Mouse (Mus musculus) small intestine, adult 2 months (tissue): ENCODE results near the gene Sugp2. TPM values are rescaled to one million over a fixed set of nuclear protein-coding genes. Genes with fewer than 3 reads are reported as not detected.
A peak's percentile ranks its signal among the peaks of the same experiment; 100 is the strongest.

Experiments used
- H3K27ac ChIP-seq: fragments of 200-500 bp; 2 replicates; pipeline ENCODE4 v1.5.1; 2012; ENCODE audit warnings: low read depth, low read length, control low read depth, inconsistent platforms; ENCODE audit not compliant: insufficient read depth
- H3K27me3 ChIP-seq: fragments of 200-500 bp; 2 replicates; pipeline ENCODE4 v1.6.1; 2012; ENCODE audit warnings: mild to moderate bottlenecking, moderate library complexity, low read length, inconsistent platforms; ENCODE audit not compliant: control insufficient read depth, insufficient read depth
- H3K36me3 ChIP-seq: fragments of 200-500 bp; 2 replicates; pipeline ENCODE4 v1.6.1; 2012; ENCODE audit warnings: mild to moderate bottlenecking, low read length, control low read depth, inconsistent platforms; ENCODE audit not compliant: control insufficient read depth, insufficient read depth
- H3K4me1 ChIP-seq: fragments of 200-500 bp; 2 replicates; pipeline ENCODE4 v1.6.1; 2012; ENCODE audit warnings: low read length, inconsistent platforms, mixed read lengths; ENCODE audit not compliant: control insufficient read depth, insufficient read depth, insufficient read length
- H3K4me3 ChIP-seq: fragments of 200-500 bp; 2 replicates; pipeline ENCODE4 v1.5.1; 2012; ENCODE audit warnings: low read depth, mild to moderate bottlenecking, control low read depth, inconsistent platforms, low read length, moderate library complexity
- CTCF ChIP-seq: fragments of 200-500 bp; IDR thresholded peaks from 2 replicates; pipeline ENCODE4 v1.5.1; 2012; ENCODE audit warnings: low read depth, mild to moderate bottlenecking, control low read depth, inconsistent platforms, low read length, moderate library complexity, mixed read lengths; ENCODE audit not compliant: insufficient replicate concordance, insufficient read length; ENCODE audit errors: extremely low read depth
- POLR2A ChIP-seq: fragments of 200-500 bp; IDR thresholded peaks from 2 replicates; pipeline ENCODE4 v1.6.1; 2012; ENCODE audit warnings: low read depth, mild to moderate bottlenecking, control low read depth, inconsistent platforms, low read length, moderate library complexity
- WGBS: fragments of 180-500 bp; shearing (Covaris S2); methylation state at CpG from one replicate; pipeline ENCODE4 v1.1.7; 2018; 5-methylcytosine and 5-hydroxymethylcytosine counted together
- polyA plus RNA-seq: library from polyadenylated mRNA; depleted of rRNA; stranded (reverse); fragments of >200 nt; gene quantifications from 2 replicates; pipeline ENCODE4 v1.2.3, GENCODE M21; 2012; rRNA removed

The Sugp2 gene
- polyA plus RNA-seq, result 8.5 and 23.4 TPM in 2 replicates

DNA sequence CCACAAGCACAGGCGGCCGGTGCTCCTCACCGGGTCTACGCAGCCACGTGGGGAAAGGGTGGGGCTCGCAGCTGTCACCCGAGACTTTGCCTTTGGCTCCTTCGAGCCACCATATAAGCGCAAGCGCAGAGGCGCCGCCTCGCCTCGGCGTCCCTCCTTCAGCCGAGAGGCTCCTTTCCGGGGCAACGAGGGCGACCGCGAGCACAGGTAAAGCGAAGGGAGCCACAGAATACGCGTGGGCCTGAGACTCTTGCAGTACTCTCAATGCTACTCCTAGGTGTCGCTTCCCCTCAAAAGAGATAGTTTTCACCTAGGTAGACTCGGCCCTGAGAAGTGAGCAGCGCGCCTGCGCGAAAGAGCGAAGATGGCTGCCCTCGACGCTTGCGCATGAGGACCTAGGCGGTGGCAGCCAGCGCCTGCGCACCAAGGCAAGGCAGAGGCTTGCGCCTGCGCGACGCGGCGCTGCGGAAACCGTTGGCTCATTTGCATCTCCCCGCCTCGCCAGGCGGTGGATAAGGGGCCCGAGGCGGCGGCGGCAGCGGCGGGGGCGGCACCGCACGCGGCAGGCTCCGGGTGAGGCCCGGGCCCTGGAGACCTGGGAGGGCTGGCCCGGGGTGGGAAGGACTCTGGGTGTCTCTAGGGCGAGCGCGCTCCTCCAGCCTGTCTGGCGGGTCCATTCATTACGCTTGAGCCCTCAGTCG lies at the start of gene Sugp2, which contains the start of gene Armc6:
Gene Sugp2 (plus strand): TSS at position 147 of the 701 bp plus-strand sequence.
Gene Armc6 (minus strand): TSS at position 387 of the 701 bp plus-strand sequence.
- Histone ChIP-seq H3K27ac (peak within 1 kb of the TSS; percentile 92), H3K27me3 (no peaks in the 10 kb centered on the region), H3K4me3 (peak within 1 kb of the TSS; percentile 66), H3K36me3 (peaks cover 19% of the 10 kb centered on the region), H3K4me1 (peaks cover 4% of the 10 kb centered on the region; the same call in 1 of the 2 replicates)
- no peak for TF ChIP-seq CTCF
- TF ChIP-seq POLR2A, result peak; percentile 34
- under 1% methylated on average over 67 of the region's 67 CpGs for WGBS

DNA sequence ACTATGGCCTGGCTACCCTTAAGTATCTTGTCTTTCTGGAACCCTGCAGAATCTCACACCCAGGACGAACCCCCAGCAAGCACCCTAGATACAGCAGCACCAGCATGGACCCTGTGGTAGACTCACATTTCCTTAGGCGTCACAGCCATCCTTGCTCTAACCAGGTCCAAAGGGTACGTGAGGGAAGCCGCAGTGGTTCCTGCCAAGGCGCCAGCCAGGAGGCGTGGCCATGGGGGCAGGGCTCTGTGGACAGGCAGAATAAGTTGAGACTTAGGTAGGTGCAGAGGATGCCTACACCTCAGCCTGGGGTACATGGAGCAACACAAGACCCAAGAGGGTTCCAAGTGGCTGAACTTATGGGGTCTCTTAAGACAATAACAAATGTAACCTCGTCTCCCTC lies 45.3 kb upstream of the Sugp2 start:
- Histone ChIP-seq H3K4me3 (no peak overlapping the region), H3K4me1 (peaks cover 66% of the 10 kb centered on the region), H3K27ac (peak overlapping the region; percentile 87), H3K27me3 (no peaks in the 10 kb centered on the region), H3K36me3 (peaks cover 3% of the 10 kb centered on the region; the same call in 1 of the 2 replicates)
- 34% methylated on average over 7 of the region's 7 CpGs for WGBS
- no peak for TF ChIP-seq POLR2A
- no peak for TF ChIP-seq CTCF

DNA sequence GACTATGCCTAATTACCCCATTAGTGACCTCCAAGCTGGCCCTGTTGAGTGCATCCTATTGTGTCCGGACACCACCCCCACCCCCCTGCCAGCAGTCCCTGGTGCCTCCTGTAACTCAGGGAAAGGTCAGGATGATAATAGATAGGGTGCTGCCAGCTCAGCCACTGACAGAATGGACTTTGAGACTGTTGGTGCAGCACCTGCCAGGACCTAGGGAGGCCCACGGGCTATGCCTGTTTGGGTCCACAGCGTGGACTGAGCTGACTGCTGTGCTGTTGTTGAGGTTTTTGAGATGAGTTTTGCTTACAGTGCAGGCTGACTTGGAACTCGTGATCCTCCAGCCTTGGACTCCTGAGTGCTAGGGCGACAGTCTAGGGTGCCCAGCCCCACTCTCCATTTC lies 40.8 kb upstream of the Sugp2 start:
- H3K4me3 ChIP-seq, result no peak overlapping the region
- 19% methylated on average over 5 of the region's 5 CpGs for WGBS
- TF ChIP-seq POLR2A, result no peak
- TF ChIP-seq CTCF, result no peak
- H3K36me3 ChIP-seq, result no peaks in the 10 kb centered on the region
- H3K27ac ChIP-seq, result peak overlapping the region; percentile 79
- H3K4me1 ChIP-seq, result peaks cover 49% of the 10 kb centered on the region
- no peaks in the 10 kb centered on the region for H3K27me3 ChIP-seq

DNA sequence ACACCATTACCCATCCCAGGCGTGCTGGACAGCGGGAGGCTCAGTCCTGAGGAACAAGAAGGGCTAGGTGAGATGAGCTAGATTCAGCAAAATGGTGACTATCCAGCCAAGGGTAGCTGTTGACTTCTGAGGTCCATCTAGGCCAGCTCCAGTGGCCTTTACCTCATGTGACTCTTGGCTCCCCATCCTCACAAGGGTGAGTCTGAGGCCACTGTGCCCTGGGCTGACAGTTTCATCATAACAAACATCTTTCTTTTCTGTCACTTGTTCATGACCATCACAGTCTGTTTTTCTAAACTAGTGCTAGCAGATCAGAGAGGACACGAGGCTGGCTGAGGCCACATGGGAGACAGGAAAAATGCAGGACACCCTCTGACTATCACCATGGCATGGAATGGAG lies 39.8 kb upstream of the Sugp2 start:
- H3K36me3 ChIP-seq, result no peaks in the 10 kb centered on the region
- H3K4me1 ChIP-seq, result peaks cover 41% of the 10 kb centered on the region
- no peak overlapping the region for H3K27ac ChIP-seq
- no peaks in the 10 kb centered on the region for H3K27me3 ChIP-seq
- 90% methylated on average over 3 of the region's 3 CpGs for WGBS
- TF ChIP-seq CTCF (no peak), POLR2A (no peak)
- no peak overlapping the region for H3K4me3 ChIP-seq

DNA sequence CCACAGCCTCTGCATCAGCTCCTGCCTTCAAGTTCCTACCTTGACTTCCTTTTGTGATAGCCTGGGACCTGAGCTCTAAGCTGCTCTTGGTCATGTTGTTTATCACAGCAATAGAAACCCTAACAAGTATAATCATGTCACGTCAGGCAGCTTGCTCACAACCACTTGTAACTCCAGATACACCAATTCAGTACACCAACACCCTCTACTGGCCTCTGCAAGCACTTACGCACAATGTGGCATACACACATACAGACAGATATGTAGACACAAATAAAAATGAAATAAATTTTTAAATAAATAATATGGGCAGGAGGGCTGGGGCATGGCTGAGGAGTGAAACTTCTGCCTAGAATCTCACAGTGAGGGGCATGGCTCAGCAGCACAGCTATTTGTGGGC lies 38.3 kb upstream of the Sugp2 start:
- Histone ChIP-seq H3K27me3 (no peaks in the 10 kb centered on the region), H3K4me3 (no peak overlapping the region), H3K27ac (no peak overlapping the region), H3K4me1 (peaks cover 42% of the 10 kb centered on the region), H3K36me3 (no peaks in the 10 kb centered on the region)
- TF ChIP-seq POLR2A, result no peak
- no peak for TF ChIP-seq CTCF
- WGBS, result 74% methylated on average over 2 of the region's 2 CpGs

DNA sequence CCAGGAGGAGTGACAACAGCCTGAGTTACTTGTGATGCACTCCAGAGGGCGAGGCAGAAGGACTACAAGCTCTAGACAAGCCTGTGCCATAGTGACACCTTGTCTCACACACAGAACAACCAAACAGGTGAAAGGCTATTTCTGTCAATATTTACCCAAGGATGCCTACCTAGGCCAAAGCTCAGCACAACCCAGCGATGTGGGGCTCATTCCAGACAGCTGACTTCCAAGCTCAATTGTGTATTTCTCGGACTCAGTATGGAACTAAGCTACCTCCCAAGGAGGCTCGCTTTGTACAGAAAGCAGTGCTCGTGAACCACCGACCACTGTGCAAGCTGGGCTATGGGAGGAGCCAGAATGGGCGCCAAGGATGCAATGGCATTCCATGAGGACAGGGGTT lies 36.4 kb upstream of the Sugp2 start:
- peaks cover 35% of the 10 kb centered on the region for H3K4me1 ChIP-seq
- TF ChIP-seq POLR2A, result no peak
- TF ChIP-seq CTCF, result no peak
- no peaks in the 10 kb centered on the region for H3K27me3 ChIP-seq
- no peak overlapping the region for H3K4me3 ChIP-seq
- H3K36me3 ChIP-seq, result no peaks in the 10 kb centered on the region
- no peak overlapping the region for H3K27ac ChIP-seq
- WGBS, result 32% methylated on average over 7 of the region's 7 CpGs

DNA sequence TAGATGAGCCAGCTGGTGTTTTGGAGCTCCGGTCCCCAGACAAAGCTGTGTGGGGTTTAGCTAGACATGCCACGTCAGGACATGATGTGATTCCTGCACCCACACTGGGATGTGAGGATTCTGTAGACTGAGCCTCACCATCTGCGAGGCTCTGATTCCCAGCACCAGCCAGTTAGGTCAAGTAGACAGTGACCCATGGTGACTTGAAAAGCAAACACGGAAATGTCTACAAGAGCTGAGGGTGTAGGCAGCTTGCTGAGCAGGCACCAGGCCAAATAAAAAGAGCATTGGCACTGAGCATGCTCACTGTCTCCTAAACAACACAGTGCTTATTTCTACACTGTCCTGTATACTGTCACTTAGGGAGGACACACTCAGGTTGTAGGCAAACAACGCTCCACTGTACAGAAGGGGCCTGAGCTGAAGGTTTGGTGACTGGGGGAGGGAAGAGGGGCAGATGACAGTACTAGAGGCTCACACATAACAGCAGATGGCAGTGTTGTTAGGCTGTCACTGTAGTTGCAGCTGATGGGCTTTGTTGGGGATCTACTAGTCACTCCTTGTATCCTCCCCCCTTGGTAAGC lies 33.8 kb upstream of the Sugp2 start:
- TF ChIP-seq POLR2A (no peak), CTCF (peak; percentile 46; the same call in 1 of the 2 replicates)
- Histone ChIP-seq H3K27ac (no peak overlapping the region), H3K4me3 (no peak overlapping the region), H3K36me3 (no peaks in the 10 kb centered on the region), H3K27me3 (no peaks in the 10 kb centered on the region), H3K4me1 (peaks cover 23% of the 10 kb centered on the region)
- WGBS, result 21% methylated on average over 5 of the region's 5 CpGs
